In the genomic region with DNA sequence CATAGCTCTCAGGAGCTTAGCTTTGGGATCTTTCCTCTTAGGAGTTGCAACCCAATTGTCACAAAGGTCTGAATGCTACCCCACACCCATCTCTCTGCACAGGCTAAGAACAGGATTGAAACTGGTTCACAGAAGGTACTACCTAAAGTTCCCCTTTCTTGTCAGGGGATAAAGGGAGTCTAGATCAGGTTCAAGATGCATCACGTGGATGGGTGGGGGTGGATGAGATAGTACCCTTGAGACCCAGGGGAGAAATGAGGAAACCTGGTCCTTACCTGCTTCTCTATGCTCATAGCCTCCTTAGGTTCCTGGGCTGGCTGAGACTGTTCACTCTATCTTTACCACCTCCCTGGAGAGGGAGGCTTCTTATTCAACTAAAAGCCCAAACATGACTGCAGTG, we compare ENCODE assay signal across 22 mouse cellular contexts.
"Had no signal": no experiment of that assay in that cellular context is flagged by ENCODE, and none has a peak within 500 bp of the region (broad histone marks: within the 10 kb centered on the region; RNA-seq: fewer than 3 reads in every experiment).

No protein-coding gene starts in this region.

- H3K9ac ChIP-seq: limb, embryonic 12.5 days; limb, embryonic 15.5 days; liver, embryonic 12.5 days; liver, embryonic 15.5 days; lung, embryonic 15.5 days; midbrain, embryonic 12.5 days; midbrain, embryonic 15.5 days; neural tube, embryonic 12.5 days had no signal

- ATAC-seq: intestine, embryonic 16.5 days; liver, embryonic 12.5 days; midbrain, embryonic 15.5 days had no signal

- H3K4me1 ChIP-seq: limb, embryonic 12.5 days; limb, embryonic 15.5 days; liver, embryonic 12.5 days; liver, embryonic 15.5 days; lung, embryonic 15.5 days; midbrain, embryonic 12.5 days; midbrain, embryonic 15.5 days; neural tube, embryonic 12.5 days had no signal

- H3K9me3 ChIP-seq: limb, embryonic 12.5 days; limb, embryonic 15.5 days; liver, embryonic 12.5 days; liver, embryonic 15.5 days; lung, embryonic 15.5 days; midbrain, embryonic 15.5 days; neural tube, embryonic 12.5 days had no signal

- H3K4me3 ChIP-seq: limb, embryonic 12.5 days; limb, embryonic 15.5 days; liver, embryonic 12.5 days; liver, embryonic 15.5 days; lung, embryonic 15.5 days; midbrain, embryonic 12.5 days; midbrain, embryonic 15.5 days; neural tube, embryonic 12.5 days had no signal

- DNase-seq: kidney, adult 18-20 months; kidney, adult 9 months; kidney, postnatal 14 days; kidney, postnatal 4 days; lung, adult 18-20 months; lung, postnatal 14 days; retina, postnatal 1 day; right cerebral cortex, postnatal 25 days; thymus, adult 2 months; thymus, postnatal 14 days; thymus, postnatal 4 days had no signal

- H3K27me3 ChIP-seq: limb, embryonic 12.5 days; limb, embryonic 15.5 days; liver, embryonic 12.5 days; liver, embryonic 15.5 days; lung, embryonic 15.5 days; midbrain, embryonic 12.5 days; midbrain, embryonic 15.5 days; neural tube, embryonic 12.5 days had no signal

- H3K27ac ChIP-seq: limb, embryonic 12.5 days; limb, embryonic 15.5 days; liver, embryonic 12.5 days; liver, embryonic 15.5 days; lung, embryonic 15.5 days; macrophage; midbrain, embryonic 12.5 days; midbrain, embryonic 15.5 days; neural tube, embryonic 12.5 days; stomach, postnatal 0 days had no signal

- H3K36me3 ChIP-seq: limb, embryonic 12.5 days; limb, embryonic 15.5 days; liver, embryonic 12.5 days; liver, embryonic 15.5 days; lung, embryonic 15.5 days; midbrain, embryonic 12.5 days; midbrain, embryonic 15.5 days; neural tube, embryonic 12.5 days had no signal

- H3K4me2 ChIP-seq: limb, embryonic 12.5 days; limb, embryonic 15.5 days; liver, embryonic 12.5 days; liver, embryonic 15.5 days; lung, embryonic 15.5 days; midbrain, embryonic 12.5 days; midbrain, embryonic 15.5 days; neural tube, embryonic 12.5 days had no signal
